Mouse (Mus musculus): ENCODE measurements around the gene Bad. TPM values are rescaled to one million over a fixed set of nuclear protein-coding genes. Genes with fewer than 3 reads are reported as not detected.
"Not testable (repeated sequence)": the region's sequence is repeated elsewhere in the genome, so short reads cannot be mapped to it uniquely, and the experiment has no call there.

Bad gene
- polyA plus RNA-seq, 1 experiment from 2014 or later, result 87.1 TPM

DNA sequence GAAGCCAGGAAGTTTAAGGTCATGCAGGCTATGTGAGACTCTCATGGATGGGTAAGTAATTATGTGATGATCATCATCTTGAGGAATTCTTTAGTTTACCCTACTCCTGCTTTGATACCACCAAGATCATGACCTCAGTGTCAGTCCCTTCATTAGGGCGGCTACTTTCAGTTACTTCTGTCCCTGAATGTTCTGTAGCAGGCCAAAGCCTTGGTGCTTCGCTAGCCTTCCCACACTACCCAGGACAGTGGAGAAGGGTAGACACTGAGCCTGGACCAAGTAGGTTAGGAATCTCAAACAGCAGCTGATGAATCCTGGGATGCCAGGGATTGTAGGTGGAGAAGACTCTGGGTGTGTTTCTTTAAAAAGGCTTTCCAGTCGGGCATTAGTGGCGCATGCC is 39.8 kb downstream of the Bad start:
- peaks cover 11% of the 10 kb centered on the region for H3K36me3 ChIP-seq (ENCODE audit: control insufficient read depth, insufficient read depth, low read length)
- H3K9me3 ChIP-seq (replicated peaks; ENCODE audit: control insufficient read depth, low read length), result no peaks in the 10 kb centered on the region
- peaks cover 39% of the 10 kb centered on the region for H3K4me1 ChIP-seq (ENCODE audit: control insufficient read depth, insufficient read depth, low read length)
- ATAC-seq (ENCODE audit: insufficient read depth, low FRiP score), result no peak
- H3K27ac ChIP-seq (ENCODE audit: low read length), result no peak overlapping the region
- 84% methylated on average over 4 of the region's 4 CpGs for WGBS
- H3K9ac ChIP-seq (ENCODE audit: low read length), result no peak overlapping the region
- peak overlapping the region; percentile 68; the same call in 1 of the 2 replicates for H3K4me3 ChIP-seq (replicated peaks; ENCODE audit: low read length)
- peak overlapping the region; percentile 89; the same call in 1 of the 2 replicates for H3K4me2 ChIP-seq (ENCODE audit: low read depth, low read length)
- H3K27me3 ChIP-seq (ENCODE audit: control insufficient read depth, insufficient read depth, low read length), result no peaks in the 10 kb centered on the region

DNA sequence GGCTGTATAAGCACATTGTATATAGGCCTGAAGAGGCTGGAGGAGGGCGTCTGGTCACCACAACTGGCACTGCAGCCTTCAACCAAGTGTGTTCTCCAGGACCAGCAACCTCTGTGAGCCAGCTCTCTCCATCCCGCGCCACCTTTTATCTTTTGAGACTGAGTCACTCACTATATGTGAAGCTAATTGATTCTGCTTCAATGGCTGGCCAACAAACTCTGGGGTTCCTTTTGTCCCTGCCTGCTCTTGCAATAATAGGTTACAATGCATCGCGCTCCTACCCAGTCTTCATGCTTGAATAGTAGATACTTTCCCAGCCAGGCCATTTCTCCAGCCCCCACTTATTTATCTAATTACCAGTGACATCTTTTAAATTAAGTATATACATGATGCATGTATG is 42.0 kb downstream of the Bad start:
- no peaks in the 10 kb centered on the region for H3K27me3 ChIP-seq (ENCODE audit: control insufficient read depth, insufficient read depth, low read length)
- no peak for ATAC-seq (ENCODE audit: insufficient read depth, low FRiP score)
- H3K36me3 ChIP-seq (ENCODE audit: control insufficient read depth, insufficient read depth, low read length), result peaks cover 11% of the 10 kb centered on the region
- 93% methylated on average over 5 of the region's 5 CpGs for WGBS
- no peak overlapping the region for H3K9ac ChIP-seq (ENCODE audit: low read length)
- H3K4me2 ChIP-seq (ENCODE audit: low read depth, low read length), result no peak overlapping the region
- H3K4me1 ChIP-seq (ENCODE audit: control insufficient read depth, insufficient read depth, low read length), result peaks cover 33% of the 10 kb centered on the region
- H3K4me3 ChIP-seq (replicated peaks; ENCODE audit: low read length), result no peak overlapping the region
- no peak overlapping the region for H3K27ac ChIP-seq (ENCODE audit: low read length)
- no peaks in the 10 kb centered on the region for H3K9me3 ChIP-seq (replicated peaks; ENCODE audit: control insufficient read depth, low read length)

DNA sequence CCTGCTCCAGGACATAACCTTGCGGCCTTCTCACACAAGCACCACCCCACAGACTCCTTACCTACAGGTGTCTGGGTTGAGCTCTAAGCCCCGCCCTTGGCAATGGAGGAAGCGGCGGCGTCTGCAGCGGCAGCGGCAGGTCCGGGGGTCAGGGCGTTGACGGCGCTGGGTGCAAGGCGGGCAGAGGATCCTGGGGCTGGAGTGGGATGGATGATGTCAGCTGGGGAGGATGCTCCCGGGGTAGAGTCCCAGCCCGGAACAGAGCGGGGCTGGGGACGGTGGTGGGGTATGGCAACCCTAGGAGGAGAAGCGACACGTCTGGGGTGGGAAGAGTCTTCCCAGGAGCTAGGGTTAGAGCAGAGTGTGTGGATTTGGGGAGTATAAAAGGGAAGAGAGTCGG is 43.6 kb downstream of the Bad start:
- WGBS, result 85% methylated on average over 19 of the region's 19 CpGs
- Histone ChIP-seq H3K27me3 (ENCODE audit: control insufficient read depth, insufficient read depth, low read length) (no peaks in the 10 kb centered on the region), H3K9me3 (replicated peaks; ENCODE audit: control insufficient read depth, low read length) (no peaks in the 10 kb centered on the region), H3K4me2 (ENCODE audit: low read depth, low read length) (no peak overlapping the region), H3K27ac (ENCODE audit: low read length) (no peak overlapping the region), H3K36me3 (ENCODE audit: control insufficient read depth, insufficient read depth, low read length) (peaks cover 11% of the 10 kb centered on the region), H3K4me1 (ENCODE audit: control insufficient read depth, insufficient read depth, low read length) (peaks cover 25% of the 10 kb centered on the region), H3K9ac (ENCODE audit: low read length) (no peak overlapping the region), H3K4me3 (replicated peaks; ENCODE audit: low read length) (no peak overlapping the region)
- ATAC-seq (ENCODE audit: insufficient read depth, low FRiP score), result no peak

DNA sequence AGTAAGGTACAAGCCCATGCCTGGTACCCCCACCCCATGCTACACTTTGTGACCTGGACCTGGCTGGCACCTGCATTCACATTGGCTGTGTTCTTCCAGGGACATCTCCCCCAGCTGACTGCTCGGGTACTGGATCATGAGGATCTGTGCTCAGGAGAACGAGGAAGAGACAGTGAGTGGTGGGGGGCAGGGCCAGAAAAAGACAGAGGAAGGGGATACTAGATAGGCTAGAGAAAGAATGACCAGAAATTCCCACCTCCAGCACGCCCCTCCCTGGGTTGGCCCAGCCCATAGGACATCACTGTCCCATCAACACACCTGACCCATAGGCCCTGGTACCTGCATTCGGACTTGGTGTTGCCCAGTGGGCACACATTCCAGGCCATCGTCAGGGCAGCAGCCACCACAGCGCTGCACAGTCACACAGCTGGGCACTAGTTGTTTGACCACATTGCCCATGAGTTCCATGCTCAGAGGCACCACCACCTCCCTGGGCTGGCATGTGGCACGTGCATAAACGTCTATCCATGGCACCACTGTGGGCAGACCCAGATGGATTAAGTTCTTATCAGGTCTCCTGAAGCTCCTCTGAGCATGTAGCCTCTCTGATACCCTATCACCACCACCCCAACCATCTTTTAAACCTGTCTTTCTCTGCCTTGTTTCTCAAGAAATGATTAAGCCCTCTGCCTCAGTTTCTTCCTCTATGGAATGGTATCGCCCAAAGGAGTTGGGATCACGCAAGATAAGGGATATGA is 44.5 kb downstream of the Bad start:
- no peak for ATAC-seq (ENCODE audit: insufficient read depth, low FRiP score)
- Histone ChIP-seq H3K9me3 (replicated peaks; ENCODE audit: control insufficient read depth, low read length) (no peaks in the 10 kb centered on the region), H3K36me3 (ENCODE audit: control insufficient read depth, insufficient read depth, low read length) (peaks cover 11% of the 10 kb centered on the region), H3K27me3 (ENCODE audit: control insufficient read depth, insufficient read depth, low read length) (no peaks in the 10 kb centered on the region), H3K4me1 (ENCODE audit: control insufficient read depth, insufficient read depth, low read length) (peaks cover 23% of the 10 kb centered on the region), H3K4me2 (ENCODE audit: low read depth, low read length) (peak overlapping the region; percentile 94), H3K9ac (ENCODE audit: low read length) (peak overlapping the region; percentile 98), H3K27ac (ENCODE audit: low read length) (no peak overlapping the region), H3K4me3 (replicated peaks; ENCODE audit: low read length) (peak overlapping the region; percentile 88)
- 77% methylated on average over 10 of the region's 10 CpGs for WGBS

DNA sequence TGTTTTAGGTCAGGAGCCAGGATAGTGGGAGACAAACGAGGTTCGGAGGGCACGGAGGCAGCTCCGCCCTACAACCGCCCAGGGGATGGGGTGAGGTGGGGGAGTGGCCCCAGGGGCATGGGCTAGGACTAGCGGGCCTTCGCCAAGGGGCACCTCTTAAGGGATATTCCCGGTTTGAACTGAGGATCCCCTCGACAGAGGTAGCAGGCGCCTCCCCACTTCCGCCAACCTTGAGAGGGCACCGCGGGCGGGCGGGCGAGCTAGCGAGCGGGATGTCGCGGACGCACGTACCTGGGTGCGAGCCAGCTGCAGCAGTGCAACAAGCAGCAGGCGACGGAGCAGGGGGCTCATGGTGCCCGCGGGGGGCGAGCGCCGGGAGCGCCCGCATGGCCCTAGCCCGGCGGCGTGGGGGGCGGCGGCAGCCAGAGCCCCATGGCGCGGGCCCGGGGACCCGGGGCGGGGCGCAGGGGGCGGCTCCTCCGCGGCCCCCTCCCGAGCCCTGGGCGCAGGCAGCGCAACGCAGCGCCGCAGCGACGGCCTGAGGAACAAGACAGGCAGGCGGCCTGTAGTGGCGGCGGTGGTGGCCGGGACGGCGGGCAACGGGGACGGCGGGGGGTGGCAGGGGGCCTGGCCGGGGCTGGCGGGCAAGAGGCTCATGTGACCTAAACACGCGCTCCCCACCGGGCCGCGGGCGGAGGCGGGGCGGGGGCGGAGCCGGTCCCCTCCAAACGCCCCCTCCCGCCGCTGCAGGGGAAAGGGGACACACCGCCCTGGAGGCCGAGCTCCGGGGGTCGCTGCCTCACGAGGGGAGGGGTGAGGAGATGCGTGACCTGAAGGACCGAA is 45.6 kb downstream of the Bad start, which contains the start of gene Vegfb:
Vegfb (minus strand) TSS at position 591 of the 843 bp plus-strand sequence.
- Histone ChIP-seq H3K36me3 (ENCODE audit: control insufficient read depth, insufficient read depth, low read length) (peaks cover 11% of the 10 kb centered on the region), H3K27ac (ENCODE audit: low read length) (peak within 1 kb of the TSS; percentile 82), H3K9ac (ENCODE audit: low read length) (peak within 1 kb of the TSS; percentile 98), H3K9me3 (replicated peaks; ENCODE audit: control insufficient read depth, low read length) (no peaks in the 10 kb centered on the region), H3K27me3 (ENCODE audit: control insufficient read depth, insufficient read depth, low read length) (no peaks in the 10 kb centered on the region), H3K4me1 (ENCODE audit: control insufficient read depth, insufficient read depth, low read length) (peaks cover 22% of the 10 kb centered on the region), H3K4me3 (replicated peaks; ENCODE audit: low read length) (peak within 1 kb of the TSS; percentile 88), H3K4me2 (ENCODE audit: low read depth, low read length) (peak within 1 kb of the TSS; percentile 94)
- peak; percentile 56 for ATAC-seq (ENCODE audit: insufficient read depth, low FRiP score)
- under 1% methylated on average over 73 of the region's 85 CpGs for WGBS

DNA sequence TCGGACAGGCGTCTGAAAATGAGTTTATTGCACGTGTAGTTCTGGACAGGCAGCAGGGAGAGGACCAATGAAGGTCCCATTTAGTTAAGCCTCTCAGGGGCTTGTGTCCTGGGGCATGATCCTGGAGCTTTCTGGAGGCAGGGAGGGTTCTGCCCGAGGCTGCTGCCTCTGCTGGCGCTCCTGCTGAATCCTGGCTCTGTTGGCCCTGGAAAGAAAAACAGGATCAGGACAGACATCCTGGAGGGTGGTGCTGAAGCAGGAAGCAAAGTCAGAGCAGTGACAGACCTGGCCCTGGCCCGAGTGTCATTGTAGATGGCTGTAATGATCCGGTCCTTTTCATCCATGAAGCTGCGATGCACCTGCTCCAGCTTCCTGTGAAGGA is 46.2 kb downstream of the Bad start:
- H3K27me3 ChIP-seq (ENCODE audit: control insufficient read depth, insufficient read depth, low read length), result no peaks in the 10 kb centered on the region
- peak overlapping the region; percentile 98 for H3K9ac ChIP-seq (ENCODE audit: low read length)
- peak overlapping the region; percentile 88 for H3K4me3 ChIP-seq (replicated peaks; ENCODE audit: low read length)
- peaks cover 25% of the 10 kb centered on the region for H3K4me1 ChIP-seq (ENCODE audit: control insufficient read depth, insufficient read depth, low read length)
- H3K9me3 ChIP-seq (replicated peaks; ENCODE audit: control insufficient read depth, low read length), result no peaks in the 10 kb centered on the region
- no peak for ATAC-seq (ENCODE audit: insufficient read depth, low FRiP score)
- H3K27ac ChIP-seq (ENCODE audit: low read length), result peak overlapping the region; percentile 82
- peaks cover 11% of the 10 kb centered on the region for H3K36me3 ChIP-seq (ENCODE audit: control insufficient read depth, insufficient read depth, low read length)
- 4% methylated on average over 8 of the region's 8 CpGs for WGBS
- H3K4me2 ChIP-seq (ENCODE audit: low read depth, low read length), result peak overlapping the region; percentile 94

DNA sequence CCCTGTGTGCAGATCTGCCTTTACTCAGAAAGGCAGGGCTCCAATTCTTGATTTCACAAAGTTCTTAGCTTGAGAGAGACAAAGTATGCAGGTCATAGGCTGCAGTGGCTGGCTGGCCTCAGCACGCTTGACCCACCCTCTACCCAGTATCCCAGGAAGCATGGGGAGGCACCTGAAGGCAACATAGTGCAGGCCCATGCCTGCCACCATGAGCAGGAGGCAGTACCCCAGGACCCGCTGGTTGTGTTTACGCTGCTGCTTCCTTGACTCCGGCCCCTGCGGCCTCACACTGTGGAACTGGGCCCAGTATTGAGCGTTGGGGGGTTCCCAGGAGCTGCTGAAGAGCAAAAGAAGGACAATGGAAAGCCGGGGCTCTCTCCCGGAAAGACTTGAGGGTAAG is 47.6 kb downstream of the Bad start:
- 83% methylated on average over 8 of the region's 8 CpGs for WGBS
- H3K27ac ChIP-seq (ENCODE audit: low read length), result no peak overlapping the region
- ATAC-seq (ENCODE audit: insufficient read depth, low FRiP score), result no peak
- peak overlapping the region; percentile 1; the same call in 1 of the 2 replicates for H3K9ac ChIP-seq (ENCODE audit: low read length)
- peaks cover 29% of the 10 kb centered on the region for H3K4me1 ChIP-seq (ENCODE audit: control insufficient read depth, insufficient read depth, low read length)
- no peak overlapping the region for H3K4me3 ChIP-seq (replicated peaks; ENCODE audit: low read length)
- H3K36me3 ChIP-seq (ENCODE audit: control insufficient read depth, insufficient read depth, low read length), result peaks cover 11% of the 10 kb centered on the region
- H3K4me2 ChIP-seq (ENCODE audit: low read depth, low read length), result no peak overlapping the region
- H3K27me3 ChIP-seq (ENCODE audit: control insufficient read depth, insufficient read depth, low read length), result no peaks in the 10 kb centered on the region
- H3K9me3 ChIP-seq (replicated peaks; ENCODE audit: control insufficient read depth, low read length), result no peaks in the 10 kb centered on the region

DNA sequence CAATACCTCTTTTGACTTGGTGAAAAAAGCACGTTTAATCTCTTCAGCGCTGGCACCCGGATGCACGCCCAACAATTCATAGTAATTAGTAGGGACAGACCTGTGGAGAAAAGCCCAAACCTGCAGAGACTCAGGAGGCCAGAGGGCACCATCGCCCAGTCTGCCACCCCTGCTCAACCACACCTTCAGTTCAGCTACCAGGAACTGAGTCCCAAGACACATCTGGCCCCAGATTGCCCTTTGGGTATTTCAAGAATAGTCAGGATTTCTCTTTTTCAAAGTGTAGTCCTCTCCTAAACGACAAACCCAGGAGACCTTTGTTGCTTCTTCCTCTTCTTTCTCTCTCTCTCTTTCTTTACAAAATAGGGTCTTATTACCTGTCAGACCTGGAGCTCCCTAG is 49.1 kb downstream of the Bad start:
- Histone ChIP-seq H3K36me3 (ENCODE audit: control insufficient read depth, insufficient read depth, low read length) (peaks cover under 1% of the 10 kb centered on the region; the same call in 1 of the 2 replicates), H3K27ac (ENCODE audit: low read length) (no peak overlapping the region), H3K9ac (ENCODE audit: low read length) (no peak overlapping the region), H3K4me2 (ENCODE audit: low read depth, low read length) (no peak overlapping the region), H3K27me3 (ENCODE audit: control insufficient read depth, insufficient read depth, low read length) (no peaks in the 10 kb centered on the region), H3K4me1 (ENCODE audit: control insufficient read depth, insufficient read depth, low read length) (peaks cover 41% of the 10 kb centered on the region), H3K4me3 (replicated peaks; ENCODE audit: low read length) (no peak overlapping the region), H3K9me3 (replicated peaks; ENCODE audit: control insufficient read depth, low read length) (no peaks in the 10 kb centered on the region)
- ATAC-seq (ENCODE audit: insufficient read depth, low FRiP score), result no peak
- 85% methylated on average over 6 of the region's 6 CpGs for WGBS

DNA sequence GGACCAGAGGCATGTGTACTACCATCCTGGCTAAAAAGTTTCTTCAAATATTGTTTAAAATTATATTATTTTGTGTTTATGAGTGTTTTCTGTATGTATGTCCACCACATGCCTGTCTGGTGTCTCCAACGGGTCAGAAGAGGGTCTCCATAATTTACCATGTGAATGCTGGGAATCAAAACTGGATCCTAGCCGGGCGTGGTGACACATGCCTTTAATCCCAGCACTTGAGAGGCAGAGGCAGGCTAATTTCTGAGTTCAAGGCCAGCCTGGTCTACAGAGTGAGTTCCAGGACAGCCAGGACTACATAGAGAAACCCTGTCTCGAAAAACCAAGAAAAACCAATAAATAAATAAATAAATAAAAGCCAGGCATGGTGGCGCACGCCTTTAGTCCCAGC is 49.5 kb downstream of the Bad start:
- not testable (repeated sequence) for H3K9me3 ChIP-seq (replicated peaks; ENCODE audit: control insufficient read depth, low read length); H3K27ac ChIP-seq (ENCODE audit: low read length); ATAC-seq (ENCODE audit: insufficient read depth, low FRiP score); H3K9ac ChIP-seq (ENCODE audit: low read length); H3K27me3 ChIP-seq (ENCODE audit: control insufficient read depth, insufficient read depth, low read length); H3K4me2 ChIP-seq (ENCODE audit: low read depth, low read length); H3K4me3 ChIP-seq (replicated peaks; ENCODE audit: low read length); H3K36me3 ChIP-seq (ENCODE audit: control insufficient read depth, insufficient read depth, low read length)
- H3K4me1 ChIP-seq (ENCODE audit: control insufficient read depth, insufficient read depth, low read length), result peaks cover 37% of the 10 kb centered on the region
- 88% methylated on average over 6 of the region's 6 CpGs for WGBS

Data from stomach, embryonic 16.5 days (tissue).